Mouse (Mus musculus): ENCODE measurements around the gene Rev3l.

Gene Rev3l

GRCm38 (mm10) chr10:39731736-39732265 lies at the start of gene Rev3l:
TSS of gene Rev3l (plus strand) at chr10:39732118.
- in situ Hi-C loops (cut with MboI; ENCODE audit: low pct_unique_long_range_greater_than_20kb in 1 of 2, low sequenced_read_pairs in 2 of 2, unreplicated experiment in 1 of 2) = no loop called here

GRCm38 (mm10) chr10:39682556-39682955 lies 49.4 kb upstream of the Rev3l start:
- in situ Hi-C loops (cut with MboI; ENCODE audit: low pct_unique_long_range_greater_than_20kb in 1 of 2, low sequenced_read_pairs in 2 of 2, unreplicated experiment in 1 of 2) = no loop called here

- in situ Hi-C loops (cut with MboI; ENCODE audit: low pct_unique_long_range_greater_than_20kb in 1 of 2, low sequenced_read_pairs in 2 of 2, unreplicated experiment in 1 of 2) = no loop called here
These were observed 48.4 kb upstream of the Rev3l start for GRCm38 (mm10) chr10:39683481-39683880.

- in situ Hi-C loops (cut with MboI; ENCODE audit: low pct_unique_long_range_greater_than_20kb in 1 of 2, low sequenced_read_pairs in 2 of 2, unreplicated experiment in 1 of 2) = no loop called here
These were observed 45.1 kb upstream of the Rev3l start for GRCm38 (mm10) chr10:39686811-39687210.

- in situ Hi-C loops (cut with MboI; ENCODE audit: low pct_unique_long_range_greater_than_20kb in 1 of 2, low sequenced_read_pairs in 2 of 2, unreplicated experiment in 1 of 2) = no loop called here
These were observed 44.1 kb upstream of the Rev3l start for GRCm38 (mm10) chr10:39687851-39688250.

GRCm38 (mm10) chr10:39691351-39692064 lies 40.4 kb upstream of the Rev3l start:
- in situ Hi-C loops (cut with MboI; ENCODE audit: low pct_unique_long_range_greater_than_20kb in 1 of 2, low sequenced_read_pairs in 2 of 2, unreplicated experiment in 1 of 2) = no loop called here

GRCm38 (mm10) chr10:39692152-39692551 lies 39.8 kb upstream of the Rev3l start:
- in situ Hi-C loops (cut with MboI; ENCODE audit: low pct_unique_long_range_greater_than_20kb in 1 of 2, low sequenced_read_pairs in 2 of 2, unreplicated experiment in 1 of 2) = no loop called here

GRCm38 (mm10) chr10:39707717-39708510 lies 24.0 kb upstream of the Rev3l start:
- in situ Hi-C loops (cut with MboI; ENCODE audit: low pct_unique_long_range_greater_than_20kb in 1 of 2, low sequenced_read_pairs in 2 of 2, unreplicated experiment in 1 of 2) = no loop called here

- in situ Hi-C loops (cut with MboI; ENCODE audit: low pct_unique_long_range_greater_than_20kb in 1 of 2, low sequenced_read_pairs in 2 of 2, unreplicated experiment in 1 of 2) = no loop called here
These were observed 15.0 kb upstream of the Rev3l start for GRCm38 (mm10) chr10:39716936-39717335.

- in situ Hi-C loops (cut with MboI; ENCODE audit: low pct_unique_long_range_greater_than_20kb in 1 of 2, low sequenced_read_pairs in 2 of 2, unreplicated experiment in 1 of 2) = no loop called here
These were observed 762 bp upstream of the Rev3l start for GRCm38 (mm10) chr10:39730976-39731735.

GRCm38 (mm10) chr10:39732266-39733100 lies 565 bp downstream of the Rev3l start:
- in situ Hi-C loops (cut with MboI; ENCODE audit: low pct_unique_long_range_greater_than_20kb in 1 of 2, low sequenced_read_pairs in 2 of 2, unreplicated experiment in 1 of 2) = no loop called here

- in situ Hi-C loops (cut with MboI; ENCODE audit: low pct_unique_long_range_greater_than_20kb in 1 of 2, low sequenced_read_pairs in 2 of 2, unreplicated experiment in 1 of 2) = no loop called here
These were observed 1.1 kb downstream of the Rev3l start for GRCm38 (mm10) chr10:39733101-39733399.

- in situ Hi-C loops (cut with MboI; ENCODE audit: low pct_unique_long_range_greater_than_20kb in 1 of 2, low sequenced_read_pairs in 2 of 2, unreplicated experiment in 1 of 2) = no loop called here
These were observed 1.6 kb downstream of the Rev3l start for GRCm38 (mm10) chr10:39733421-39733930.

GRCm38 (mm10) chr10:39736187-39736586 lies 4.3 kb downstream of the Rev3l start:
- in situ Hi-C loops (cut with MboI; ENCODE audit: low pct_unique_long_range_greater_than_20kb in 1 of 2, low sequenced_read_pairs in 2 of 2, unreplicated experiment in 1 of 2) = no loop called here

GRCm38 (mm10) chr10:39742057-39742456 lies 10.1 kb downstream of the Rev3l start:
- in situ Hi-C loops (cut with MboI; ENCODE audit: low pct_unique_long_range_greater_than_20kb in 1 of 2, low sequenced_read_pairs in 2 of 2, unreplicated experiment in 1 of 2) = no loop called here

- in situ Hi-C loops (cut with MboI; ENCODE audit: low pct_unique_long_range_greater_than_20kb in 1 of 2, low sequenced_read_pairs in 2 of 2, unreplicated experiment in 1 of 2) = no loop called here
These were observed 32.8 kb downstream of the Rev3l start for GRCm38 (mm10) chr10:39764752-39765151.

- in situ Hi-C loops (cut with MboI; ENCODE audit: low pct_unique_long_range_greater_than_20kb in 1 of 2, low sequenced_read_pairs in 2 of 2, unreplicated experiment in 1 of 2) = no loop called here
These were observed 34.8 kb downstream of the Rev3l start for GRCm38 (mm10) chr10:39766702-39767101.

GRCm38 (mm10) chr10:39772259-39772658 lies 40.3 kb downstream of the Rev3l start:
- in situ Hi-C loops (cut with MboI; ENCODE audit: low pct_unique_long_range_greater_than_20kb in 1 of 2, low sequenced_read_pairs in 2 of 2, unreplicated experiment in 1 of 2) = no loop called here

All from mouse embryonic stem cell (cell line).